Mouse (Mus musculus) fat pad, adult 2 months (tissue): ENCODE data around the gene Kcna1.

ENCODE experiments used
- DNase-seq: peaks from one replicate; pipeline ENCODE4 v3.0.0-alpha.2; 2011; ENCODE audit warnings: low read depth, low spot score; ENCODE audit errors: extremely low read depth

Kcna1 gene

GRCm38 (mm10) chr6:126646381-126646780, at the start of gene Kcna1:
Gene Kcna1, minus strand, starts transcription at chr6:126646384.
- no peak for DNase-seq

- no peak for DNase-seq
Observed at GRCm38 (mm10) chr6:126687120-126687519, 40.9 kb upstream of the Kcna1 start.

GRCm38 (mm10) chr6:126685135-126685534, 39.0 kb upstream of the Kcna1 start:
- DNase-seq, result no peak

GRCm38 (mm10) chr6:126678961-126679360, 32.8 kb upstream of the Kcna1 start:
- DNase-seq, result no peak

GRCm38 (mm10) chr6:126667001-126667400, 20.8 kb upstream of the Kcna1 start:
- no peak for DNase-seq

- no peak for DNase-seq
Observed at GRCm38 (mm10) chr6:126666091-126666490, 19.9 kb upstream of the Kcna1 start.

- DNase-seq, result no peak
Observed at GRCm38 (mm10) chr6:126664569-126664968, 18.4 kb upstream of the Kcna1 start.

GRCm38 (mm10) chr6:126657646-126658394, 11.6 kb upstream of the Kcna1 start:
- DNase-seq, result no peak

- no peak for DNase-seq
Observed at GRCm38 (mm10) chr6:126653561-126653960, 7.4 kb upstream of the Kcna1 start.

GRCm38 (mm10) chr6:126645644-126646358, 383 bp downstream of the Kcna1 start:
- DNase-seq, result no peak

GRCm38 (mm10) chr6:126645044-126645541, 1.1 kb downstream of the Kcna1 start:
- DNase-seq, result no peak

GRCm38 (mm10) chr6:126644181-126645043, 1.8 kb downstream of the Kcna1 start:
- no peak for DNase-seq

GRCm38 (mm10) chr6:126643341-126644055, 2.7 kb downstream of the Kcna1 start:
- DNase-seq, result no peak

GRCm38 (mm10) chr6:126642856-126643321, 3.3 kb downstream of the Kcna1 start:
- no peak for DNase-seq

GRCm38 (mm10) chr6:126628451-126628850, 17.7 kb downstream of the Kcna1 start:
- DNase-seq, result no peak

- no peak for DNase-seq
Observed at GRCm38 (mm10) chr6:126618455-126618854, 27.7 kb downstream of the Kcna1 start.

- no peak for DNase-seq
Observed at GRCm38 (mm10) chr6:126610746-126611145, 35.4 kb downstream of the Kcna1 start.

GRCm38 (mm10) chr6:126609193-126609947, 36.8 kb downstream of the Kcna1 start:
- no peak for DNase-seq

- no peak for DNase-seq
Observed at GRCm38 (mm10) chr6:126601843-126602326, 44.3 kb downstream of the Kcna1 start.
